Mouse (Mus musculus) MEL (cell line): Measurements from ENCODE around the gene Hs3st5.

Source experiments
- CTCF ChIP-seq, 3 experiments: IDR thresholded peaks in 2 of 3; conservative IDR thresholded peaks in 1 of 3; 2 replicates each; pipeline ENCODE4 v1.5.1; 2011 to 2012; ENCODE audit warnings: low read length in 3 of 3, low read depth in 2 of 3, mild to moderate bottlenecking in 2 of 3, improper control_type of control experiment in 1 of 3, inconsistent platforms in 1 of 3, mixed read lengths in 1 of 3, moderate library complexity in 1 of 3; ENCODE audit not compliant: control insufficient read depth in 1 of 3, insufficient read depth in 1 of 3, poor library complexity in 1 of 3, severe bottlenecking in 1 of 3
- ELF1 ChIP-seq: IDR thresholded peaks from 2 replicates; pipeline ENCODE4 v1.6.1; 2014; ENCODE audit warnings: low read depth, mild to moderate bottlenecking, inconsistent platforms, low read length, improper control_type of control experiment, moderate library complexity
- ETS1 ChIP-seq: IDR thresholded peaks from 2 replicates; pipeline ENCODE4 v1.6.1; 2012; ENCODE audit warnings: low read depth, mild to moderate bottlenecking, inconsistent platforms, low read length, improper control_type of control experiment, moderate library complexity
- MXI1 ChIP-seq: IDR thresholded peaks from 2 replicates; pipeline ENCODE4 v1.6.1; 2011; ENCODE audit warnings: mild to moderate bottlenecking, low read depth, low read length, improper control_type of control experiment
- NRF1 ChIP-seq: IDR thresholded peaks from 2 replicates; pipeline ENCODE4 v1.6.1; 2014; ENCODE audit warnings: low read depth, mild to moderate bottlenecking, inconsistent platforms, low read length, improper control_type of control experiment, moderate library complexity; ENCODE audit not compliant: poor library complexity, insufficient read depth, severe bottlenecking
- POLR2A ChIP-seq, 2 experiments: IDR thresholded peaks; 2 replicates each; pipeline ENCODE4 v1.6.1; 2011 to 2012; ENCODE audit warnings: low read length in 2 of 2, mild to moderate bottlenecking in 2 of 2, control low read depth in 1 of 2, improper control_type of control experiment in 1 of 2, low read depth in 1 of 2, moderate library complexity in 1 of 2; ENCODE audit not compliant: control insufficient read depth in 1 of 2, insufficient read depth in 1 of 2, poor library complexity in 1 of 2
- POLR2AphosphoS5 ChIP-seq: IDR thresholded peaks from 2 replicates; pipeline ENCODE4 v1.6.1; 2012; ENCODE audit warnings: low read depth, borderline replicate concordance, mild to moderate bottlenecking, inconsistent platforms, low read length, moderate library complexity, mixed read lengths
- USF1 ChIP-seq: IDR thresholded peaks from 2 replicates; pipeline ENCODE4 v1.6.1; 2014; ENCODE audit warnings: low read depth, mild to moderate bottlenecking, inconsistent platforms, low read length, improper control_type of control experiment, moderate library complexity
- USF2 ChIP-seq, 2 experiments: IDR thresholded peaks; 2 replicates each; pipeline ENCODE4 v1.6.1; 2011 to 2012; ENCODE audit warnings: improper control_type of control experiment in 2 of 2, low read length in 2 of 2, borderline replicate concordance in 1 of 2, inconsistent platforms in 1 of 2, low read depth in 1 of 2, mild to moderate bottlenecking in 1 of 2; ENCODE audit not compliant: insufficient read depth in 1 of 2

GRCm38 (mm10) chr10:36483362-36483761 is 23.3 kb upstream of the Hs3st5 start:
- TF ChIP-seq CTCF (IDR thresholded peaks at IDR 0.05 in 2 of 3, conservative IDR thresholded peaks at IDR 0.05 in 1 of 3; ENCODE audit: control insufficient read depth in 1 of 3, insufficient read depth in 1 of 3, low read depth in 2 of 3, low read length in 3 of 3, poor library complexity in 1 of 3, severe bottlenecking in 1 of 3) (no peak), MXI1 (no peak), ETS1 (no peak), POLR2A (IDR thresholded peaks at IDR 0.05; ENCODE audit: control insufficient read depth in 1 of 2, insufficient read depth in 1 of 2, low read depth in 1 of 2, low read length in 2 of 2, poor library complexity in 1 of 2) (no peak), USF2 (IDR thresholded peaks at IDR 0.05; ENCODE audit: borderline replicate concordance in 1 of 2, insufficient read depth in 1 of 2, low read depth in 1 of 2, low read length in 2 of 2) (no peak), POLR2AphosphoS5 (no peak), USF1 (no peak), ELF1 (no peak), NRF1 (no peak)
